Mouse (Mus musculus) heart, postnatal 0 days (tissue): ENCODE measurements at regions not wholly inside any gene's neighbourhood (a gene's known extent, or its start where the extent isn't known, plus 50 kb on each side); places are given as distances from the start of the nearest gene placed in this dataset.

Experiments used
- ATAC-seq: fragments of 200-750 bp; cut with Nextera tagmentation; 2 replicates; pipeline ENCODE4 v1.8.0; 2017; ENCODE audit warnings: low read depth, moderate number of reproducible peaks, moderate library complexity; ENCODE audit not compliant: insufficient read depth
- DNase-seq: peaks from one replicate; pipeline ENCODE4 v3.0.0-alpha.2; 2016; ENCODE audit warnings: low spot score
- H3K27ac ChIP-seq: fragments of 300-500 bp; sonication (generic); 2 replicates; pipeline ENCODE4 v1.5.1; 2014; ENCODE audit warnings: low read depth, mild to moderate bottlenecking
- H3K27me3 ChIP-seq: fragments of 300-500 bp; sonication (generic); 2 replicates; pipeline ENCODE4 v1.6.1; 2014; ENCODE audit warnings: low read length, mixed read lengths; ENCODE audit not compliant: control insufficient read depth, insufficient read depth
- H3K36me3 ChIP-seq: fragments of 300-500 bp; sonication (generic); replicated peaks from 2 replicates; pipeline ENCODE4 v1.6.1; 2014; ENCODE audit warnings: low read length, mixed read lengths; ENCODE audit not compliant: control insufficient read depth, insufficient read depth
- H3K4me1 ChIP-seq: fragments of 300-500 bp; sonication (generic); 2 replicates; pipeline ENCODE4 v1.6.1; 2014; ENCODE audit warnings: antibody characterized with exemption; ENCODE audit not compliant: control insufficient read depth, insufficient read depth
- H3K4me2 ChIP-seq: fragments of 300-500 bp; sonication (generic); 2 replicates; pipeline ENCODE4 v1.6.1; 2014; ENCODE audit warnings: low read depth, mild to moderate bottlenecking, low read length, moderate library complexity
- H3K4me3 ChIP-seq: fragments of 300-500 bp; sonication (generic); 2 replicates; pipeline ENCODE4 v1.5.1; 2014; ENCODE audit warnings: low read depth, low read length
- H3K9ac ChIP-seq: fragments of 300-500 bp; sonication (generic); replicated peaks from 2 replicates; pipeline ENCODE4 v1.6.1; 2014; ENCODE audit warnings: low read depth, low read length, mixed read lengths
- H3K9me3 ChIP-seq: fragments of 300-500 bp; sonication (generic); replicated peaks from 2 replicates; pipeline ENCODE4 v1.6.1; 2016; ENCODE audit warnings: low read length; ENCODE audit not compliant: control insufficient read depth
- CTCF ChIP-seq: IDR thresholded peaks from 2 replicates; pipeline ENCODE4 v1.5.1; 2016; ENCODE audit warnings: antibody characterized with exemption, control low read depth, low read depth
- EP300 ChIP-seq: IDR thresholded peaks from 2 replicates; pipeline ENCODE4 v1.6.1; 2016; ENCODE audit warnings: antibody characterized with exemption, low read depth
- WGBS: fragments of 180-500 bp; shearing (Covaris S2); extraction: QIAGEN DNeasy Blood & Tissue Kit; methylation state at CpG from one replicate; pipeline ENCODE4 v1.1.7; 2014; 5-methylcytosine and 5-hydroxymethylcytosine counted together

- no peak overlapping the region for H3K27ac ChIP-seq
- WGBS: 54% methylated on average over 2 of the region's 2 CpGs
Observed at GRCm38 (mm10) chr9:86002996-86003395, 160.8 kb downstream of the Tpbg start.

GRCm38 (mm10) chr9:86011661-86012060, 169.5 kb downstream of the Tpbg start:
- no peaks in the 10 kb centered on the region for H3K4me1 ChIP-seq
- no peak overlapping the region for H3K4me3 ChIP-seq
- H3K36me3 ChIP-seq: no peaks in the 10 kb centered on the region
- no peak overlapping the region for H3K4me2 ChIP-seq
- no peak overlapping the region for H3K9ac ChIP-seq
- no peak for DNase-seq
- no peak overlapping the region for H3K27ac ChIP-seq
- 73% methylated on average over 2 of the region's 2 CpGs for WGBS
- ATAC-seq: no peak
- no peaks in the 10 kb centered on the region for H3K27me3 ChIP-seq
- H3K9me3 ChIP-seq: no peaks in the 10 kb centered on the region
- no peak for TF ChIP-seq EP300
- no peak for TF ChIP-seq CTCF

More at GRCm38 (mm10) chr9:86002996-86003395, 160.8 kb downstream of the Tpbg start:
- DNase-seq (no peak), ATAC-seq (no peak)
- H3K4me1 ChIP-seq: no peaks in the 10 kb centered on the region
- TF ChIP-seq EP300: no peak
- no peak for TF ChIP-seq CTCF
- no peak overlapping the region for H3K4me3 ChIP-seq
- H3K9ac ChIP-seq: no peak overlapping the region
- no peak overlapping the region for H3K4me2 ChIP-seq
- H3K27me3 ChIP-seq: no peaks in the 10 kb centered on the region
- H3K9me3 ChIP-seq: no peaks in the 10 kb centered on the region
- H3K36me3 ChIP-seq: no peaks in the 10 kb centered on the region

- WGBS: 67% methylated on average over 4 of the region's 4 CpGs
- Histone ChIP-seq H3K9me3 (no peaks in the 10 kb centered on the region), H3K27me3 (no peaks in the 10 kb centered on the region), H3K9ac (no peak overlapping the region), H3K4me2 (no peak overlapping the region), H3K4me3 (no peak overlapping the region), H3K27ac (no peak overlapping the region), H3K4me1 (no peaks in the 10 kb centered on the region), H3K36me3 (no peaks in the 10 kb centered on the region)
- ATAC-seq (no peak), DNase-seq (no peak)
- TF ChIP-seq EP300: no peak
- TF ChIP-seq CTCF: no peak
Observed at GRCm38 (mm10) chr9:86015841-86016240, 173.7 kb downstream of the Tpbg start.

GRCm38 (mm10) chr9:86020133-86020532, 178.0 kb downstream of the Tpbg start:
- Histone ChIP-seq H3K4me1 (no peaks in the 10 kb centered on the region), H3K9ac (no peak overlapping the region), H3K9me3 (no peaks in the 10 kb centered on the region), H3K27ac (no peak overlapping the region), H3K4me3 (no peak overlapping the region), H3K36me3 (no peaks in the 10 kb centered on the region), H3K27me3 (no peaks in the 10 kb centered on the region), H3K4me2 (no peak overlapping the region)
- 78% methylated on average over 6 of the region's 6 CpGs for WGBS
- TF ChIP-seq CTCF: no peak
- ATAC-seq: no peak
- DNase-seq: no peak

- no peak for DNase-seq
- WGBS: 69% methylated on average over 4 of the region's 4 CpGs
Observed at GRCm38 (mm10) chr9:86020765-86021164, 178.6 kb downstream of the Tpbg start.

GRCm38 (mm10) chr9:86030738-86031137, 188.6 kb downstream of the Tpbg start:
- no peak for ATAC-seq
- Histone ChIP-seq H3K4me1 (no peaks in the 10 kb centered on the region), H3K4me3 (no peak overlapping the region), H3K27me3 (no peaks in the 10 kb centered on the region), H3K9ac (no peak overlapping the region), H3K36me3 (no peaks in the 10 kb centered on the region), H3K27ac (no peak overlapping the region), H3K9me3 (no peaks in the 10 kb centered on the region), H3K4me2 (no peak overlapping the region)
- TF ChIP-seq CTCF: no peak
- TF ChIP-seq EP300: no peak
- 52% methylated on average over 5 of the region's 5 CpGs for WGBS
- DNase-seq: no peak

More at GRCm38 (mm10) chr9:86020765-86021164, 178.6 kb downstream of the Tpbg start:
- Histone ChIP-seq H3K9me3 (no peaks in the 10 kb centered on the region), H3K4me2 (no peak overlapping the region), H3K36me3 (no peaks in the 10 kb centered on the region), H3K4me1 (no peaks in the 10 kb centered on the region), H3K4me3 (no peak overlapping the region), H3K9ac (no peak overlapping the region), H3K27ac (no peak overlapping the region), H3K27me3 (no peaks in the 10 kb centered on the region)
- TF ChIP-seq EP300 (no peak), CTCF (no peak)
- ATAC-seq: no peak
